Mouse (Mus musculus) testis, adult 2 months (tissue): ENCODE data around the gene Armc8. TPM values are rescaled to one million over a fixed set of nuclear protein-coding genes. Genes with fewer than 3 reads are reported as not detected.

Experiments used
- H3K27ac ChIP-seq: fragments of 200-500 bp; 2 replicates; pipeline ENCODE4 v1.5.1; 2012; ENCODE audit warnings: low read depth, low read length; ENCODE audit not compliant: control insufficient read depth, insufficient read depth
- H3K27me3 ChIP-seq: fragments of 200-500 bp; 2 replicates; pipeline ENCODE4 v1.6.1; 2012; ENCODE audit warnings: mild to moderate bottlenecking, low read length, moderate library complexity; ENCODE audit not compliant: control insufficient read depth, insufficient read depth
- H3K36me3 ChIP-seq: fragments of 200-500 bp; 2 replicates; pipeline ENCODE4 v1.6.1; 2012; ENCODE audit warnings: mild to moderate bottlenecking, low read length; ENCODE audit not compliant: control insufficient read depth, insufficient read depth
- H3K4me1 ChIP-seq: fragments of 200-500 bp; 2 replicates; pipeline ENCODE4 v1.6.1; 2012; ENCODE audit warnings: low read length; ENCODE audit not compliant: control insufficient read depth, insufficient read depth
- H3K4me3 ChIP-seq: fragments of 200-500 bp; 2 replicates; pipeline ENCODE4 v1.5.1; 2012; ENCODE audit warnings: low read depth, mild to moderate bottlenecking, low read length, moderate library complexity, mixed read lengths; ENCODE audit not compliant: control insufficient read depth
- CTCF ChIP-seq: fragments of 200-500 bp; IDR thresholded peaks from 2 replicates; pipeline ENCODE4 v1.5.1; 2012; ENCODE audit warnings: low read depth, mild to moderate bottlenecking, inconsistent platforms, low read length, moderate library complexity; ENCODE audit not compliant: control insufficient read depth, insufficient read depth, insufficient replicate concordance
- POLR2A ChIP-seq: fragments of 200-500 bp; IDR thresholded peaks from 2 replicates; pipeline ENCODE4 v1.6.1; 2012; ENCODE audit warnings: low read depth, mild to moderate bottlenecking, inconsistent platforms, low read length, moderate library complexity; ENCODE audit not compliant: control insufficient read depth
- polyA plus RNA-seq: library from polyadenylated mRNA; depleted of rRNA; stranded (reverse); fragments of >200 nt; gene quantifications from 2 replicates; pipeline ENCODE4 v1.2.3, GENCODE M21; 2012

Gene Armc8
- polyA plus RNA-seq, 1 experiment: 11.9 TPM

GRCm38 (mm10) chr9:99575677-99576480 lies 7.2 kb upstream of the Armc8 start, which contains the start of gene Dbr1:
TSS of gene Dbr1 (plus strand) at chr9:99575799.
- TF ChIP-seq CTCF (no peak), POLR2A (peak; percentile 73)
- peak within 1 kb of the TSS; percentile 90 for H3K27ac ChIP-seq
- no peaks in the 10 kb centered on the region; the same call in 1 of the 2 replicates for H3K4me1 ChIP-seq
- H3K27me3 ChIP-seq: no peaks in the 10 kb centered on the region
- peak within 1 kb of the TSS; percentile 91 for H3K4me3 ChIP-seq
- H3K36me3 ChIP-seq: 0 out of 2 replicates have a peak, but pooled peaks cover 1% of the 10 kb centered on the region

GRCm38 (mm10) chr9:99569071-99569397 lies 335 bp upstream of the Armc8 start:
- Histone ChIP-seq H3K27me3 (no peaks in the 10 kb centered on the region), H3K36me3 (no peaks in the 10 kb centered on the region), H3K4me1 (peaks cover 3% of the 10 kb centered on the region), H3K4me3 (peak overlapping the region; percentile 91), H3K27ac (peak overlapping the region; percentile 68; the same call in 1 of the 2 replicates)
- TF ChIP-seq POLR2A (no peak), CTCF (no peak)

DNA sequence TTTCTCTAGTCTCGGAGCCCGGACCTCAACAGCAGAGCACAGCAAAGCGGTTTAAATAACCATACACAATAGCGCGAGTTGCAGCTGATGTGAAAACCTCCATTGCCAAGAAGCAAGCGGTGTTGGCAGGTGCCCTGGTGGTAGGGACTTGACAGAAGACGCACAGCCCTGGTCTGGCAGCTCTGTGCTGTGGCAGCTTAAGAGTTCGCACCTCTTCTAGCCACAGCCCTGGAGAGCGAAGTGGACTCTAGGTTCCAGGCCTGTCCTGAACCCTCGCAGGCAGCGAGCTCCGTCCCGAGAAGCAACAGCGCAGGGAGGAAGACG lies 714 bp downstream of the Armc8 start:
- Histone ChIP-seq H3K36me3 (no peaks in the 10 kb centered on the region), H3K27ac (peak overlapping the region; percentile 95), H3K27me3 (no peaks in the 10 kb centered on the region), H3K4me3 (peak overlapping the region; percentile 91), H3K4me1 (peaks cover 3% of the 10 kb centered on the region)
- no peak for TF ChIP-seq CTCF
- TF ChIP-seq POLR2A: no peak

GRCm38 (mm10) chr9:99563714-99564113 lies 5.0 kb downstream of the Armc8 start:
- TF ChIP-seq POLR2A (no peak), CTCF (no peak)
- no peaks in the 10 kb centered on the region for H3K36me3 ChIP-seq
- no peak overlapping the region for H3K27ac ChIP-seq
- H3K4me1 ChIP-seq: peaks cover 3% of the 10 kb centered on the region
- H3K27me3 ChIP-seq: no peaks in the 10 kb centered on the region
- H3K4me3 ChIP-seq: no peak overlapping the region

DNA sequence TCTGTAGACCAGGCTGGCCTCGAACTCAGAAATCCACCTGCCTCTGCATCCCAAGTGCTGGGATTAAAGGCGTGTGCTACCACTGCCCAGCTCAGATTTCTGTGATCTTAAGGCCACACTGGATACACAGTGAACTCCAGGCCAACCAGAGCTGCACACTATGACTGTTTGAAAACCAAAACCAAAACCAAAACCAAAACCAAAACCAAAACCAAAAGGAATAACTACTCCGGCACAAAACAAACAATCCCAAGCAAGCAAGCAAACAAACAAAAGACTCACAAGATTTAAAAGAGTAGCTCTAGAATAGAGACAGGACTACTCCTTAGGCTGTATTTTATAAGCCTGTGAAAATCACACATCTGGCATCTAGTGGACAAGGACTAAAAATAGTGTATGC lies 8.3 kb downstream of the Armc8 start:
- no peaks in the 10 kb centered on the region for H3K27me3 ChIP-seq
- TF ChIP-seq CTCF: no peak
- no peak for TF ChIP-seq POLR2A

DNA sequence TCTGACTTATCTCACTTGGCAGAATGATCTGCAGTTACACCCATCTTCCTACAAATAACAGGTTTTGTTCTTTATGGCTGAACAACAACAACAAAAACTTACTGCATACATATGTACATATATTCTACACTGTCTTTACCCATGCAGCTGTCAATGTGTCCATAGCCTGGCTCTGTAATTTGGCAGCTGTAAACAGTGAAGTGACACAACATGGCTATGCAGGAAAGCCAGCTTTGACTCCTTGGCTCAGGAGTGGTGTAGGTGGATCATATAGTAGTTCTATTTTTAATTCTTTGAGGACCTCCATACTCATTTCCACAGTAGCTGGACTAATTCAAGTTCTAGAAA lies 9.2 kb downstream of the Armc8 start:
- H3K27ac ChIP-seq: no peak overlapping the region
- no peaks in the 10 kb centered on the region for H3K4me1 ChIP-seq
- H3K4me3 ChIP-seq: no peak overlapping the region
- H3K27me3 ChIP-seq: no peaks in the 10 kb centered on the region
- no peaks in the 10 kb centered on the region for H3K36me3 ChIP-seq
- no peak for TF ChIP-seq CTCF
- TF ChIP-seq POLR2A: no peak

More for the DNA sequence above, 8.3 kb downstream of the Armc8 start:
- H3K27ac ChIP-seq: no peak overlapping the region
- no peak overlapping the region for H3K4me3 ChIP-seq
- H3K36me3 ChIP-seq: no peaks in the 10 kb centered on the region
- H3K4me1 ChIP-seq: no peaks in the 10 kb centered on the region

- no peak overlapping the region for H3K27ac ChIP-seq
- H3K36me3 ChIP-seq: no peaks in the 10 kb centered on the region
- H3K27me3 ChIP-seq: no peaks in the 10 kb centered on the region
- H3K4me3 ChIP-seq: no peak overlapping the region
- no peak for TF ChIP-seq CTCF
- TF ChIP-seq POLR2A: no peak
- no peaks in the 10 kb centered on the region for H3K4me1 ChIP-seq
These were observed 9.7 kb downstream of the Armc8 start for GRCm38 (mm10) chr9:99558824-99559556.
